Mouse (Mus musculus) intestine, embryonic 16.5 days (tissue): ENCODE results near the gene Mcm5. TPM values are rescaled to one million over a fixed set of nuclear protein-coding genes. Genes with fewer than 3 reads are reported as not detected.

ENCODE experiments used
- ATAC-seq: fragments of 200-750 bp; cut with Nextera tagmentation; 2 replicates; pipeline ENCODE4 v1.8.0; 2017; ENCODE audit warnings: moderate TSS enrichment, moderate library complexity
- H3K27ac ChIP-seq: fragments of 300-500 bp; sonication (generic); 2 replicates; pipeline ENCODE4 v1.5.1; 2014; ENCODE audit warnings: mild to moderate bottlenecking, low read length
- H3K27me3 ChIP-seq: fragments of 300-500 bp; sonication (generic); replicated peaks from 2 replicates; pipeline ENCODE4 v1.6.1; 2014; ENCODE audit warnings: low read length, control low read depth, mixed read lengths; ENCODE audit not compliant: control insufficient read depth, insufficient read depth
- H3K36me3 ChIP-seq: fragments of 300-500 bp; sonication (generic); 2 replicates; pipeline ENCODE4 v1.6.1; 2014; ENCODE audit warnings: low read length, control low read depth; ENCODE audit not compliant: control insufficient read depth, insufficient read depth
- H3K4me1 ChIP-seq: fragments of 300-500 bp; sonication (generic); 2 replicates; pipeline ENCODE4 v1.6.1; 2014; ENCODE audit warnings: low read length, control low read depth, mixed read lengths; ENCODE audit not compliant: control insufficient read depth, insufficient read depth
- H3K4me2 ChIP-seq: fragments of 300-500 bp; sonication (generic); 2 replicates; pipeline ENCODE4 v1.6.1; 2014; ENCODE audit warnings: low read depth, low read length, control low read depth
- H3K4me3 ChIP-seq: fragments of 300-500 bp; sonication (generic); 2 replicates; pipeline ENCODE4 v1.5.1; 2014; ENCODE audit warnings: mild to moderate bottlenecking, low read length
- H3K9ac ChIP-seq: fragments of 300-500 bp; sonication (generic); 2 replicates; pipeline ENCODE4 v1.6.1; 2014; ENCODE audit warnings: low read depth, low read length
- H3K9me3 ChIP-seq: fragments of 300-500 bp; sonication (generic); 2 replicates; pipeline ENCODE4 v1.6.1; 2016; ENCODE audit warnings: low read length, control low read depth; ENCODE audit not compliant: control insufficient read depth
- WGBS: fragments of 180-500 bp; shearing (Covaris S2); extraction: QIAGEN DNeasy Blood & Tissue Kit; methylation state at CpG from one replicate; pipeline ENCODE4 v1.1.7; 2014; 5-methylcytosine and 5-hydroxymethylcytosine counted together
- polyA plus RNA-seq: library from polyadenylated mRNA; unstranded; fragments of >200 nt; fragmentation: Nextera tagmentation; extraction: Ambion mirVana; gene quantifications from 2 replicates; pipeline ENCODE4 v1.2.1, GENCODE M21; 2015

The Mcm5 gene
- 99.5 and 120 TPM in 2 replicates for polyA plus RNA-seq

GRCm38 (mm10) chr8:75109236-75109967 lies at the start of gene Mcm5:
Mcm5 (plus strand) TSS chr8:75109569.
- no peaks in the 10 kb centered on the region for H3K9me3 ChIP-seq
- WGBS, result under 1% methylated on average over 59 of the region's 59 CpGs
- H3K27ac ChIP-seq, result peak within 1 kb of the TSS; percentile 79
- H3K27me3 ChIP-seq, result no peaks in the 10 kb centered on the region
- ATAC-seq, result peak; percentile 98
- H3K4me2 ChIP-seq, result peak within 1 kb of the TSS; percentile 71
- H3K4me3 ChIP-seq, result peak within 1 kb of the TSS; percentile 86
- peaks cover 8% of the 10 kb centered on the region for H3K4me1 ChIP-seq
- peaks cover 13% of the 10 kb centered on the region for H3K36me3 ChIP-seq
- peak within 1 kb of the TSS; percentile 79 for H3K9ac ChIP-seq

- no peak for ATAC-seq
- Histone ChIP-seq H3K27me3 (no peaks in the 10 kb centered on the region), H3K4me2 (no peak overlapping the region), H3K36me3 (no peaks in the 10 kb centered on the region), H3K4me1 (no peaks in the 10 kb centered on the region), H3K9me3 (no peaks in the 10 kb centered on the region), H3K27ac (no peak overlapping the region), H3K9ac (no peak overlapping the region), H3K4me3 (no peak overlapping the region)
- WGBS, result 77% methylated on average over 6 of the region's 6 CpGs
Observed at GRCm38 (mm10) chr8:75060022-75060421, 49.3 kb upstream of the Mcm5 start.

GRCm38 (mm10) chr8:75060815-75061214 lies 48.6 kb upstream of the Mcm5 start:
- Histone ChIP-seq H3K27ac (no peak overlapping the region), H3K4me2 (no peak overlapping the region), H3K27me3 (no peaks in the 10 kb centered on the region), H3K4me1 (no peaks in the 10 kb centered on the region), H3K9ac (no peak overlapping the region), H3K4me3 (no peak overlapping the region), H3K9me3 (no peaks in the 10 kb centered on the region), H3K36me3 (0 out of 2 replicates have a peak, but pooled peaks cover 2% of the 10 kb centered on the region)
- WGBS, result 81% methylated on average over 2 of the region's 2 CpGs
- no peak for ATAC-seq

GRCm38 (mm10) chr8:75063290-75063689 lies 46.1 kb upstream of the Mcm5 start:
- no peak overlapping the region for H3K4me3 ChIP-seq
- H3K36me3 ChIP-seq, result peaks cover 7% of the 10 kb centered on the region; the same call in 1 of the 2 replicates
- no peaks in the 10 kb centered on the region for H3K9me3 ChIP-seq
- no peak overlapping the region for H3K9ac ChIP-seq
- no peaks in the 10 kb centered on the region for H3K4me1 ChIP-seq
- no peak for ATAC-seq
- H3K27me3 ChIP-seq, result no peaks in the 10 kb centered on the region
- WGBS, result 78% methylated on average over 3 of the region's 3 CpGs
- H3K27ac ChIP-seq, result no peak overlapping the region
- no peak overlapping the region for H3K4me2 ChIP-seq

- Histone ChIP-seq H3K4me2 (no peak overlapping the region), H3K4me3 (no peak overlapping the region), H3K9me3 (no peaks in the 10 kb centered on the region), H3K27ac (no peak overlapping the region), H3K9ac (no peak overlapping the region), H3K4me1 (no peaks in the 10 kb centered on the region), H3K36me3 (peaks cover 7% of the 10 kb centered on the region; the same call in 1 of the 2 replicates), H3K27me3 (no peaks in the 10 kb centered on the region)
- no peak for ATAC-seq
- 87% methylated on average over 3 of the region's 3 CpGs for WGBS
Observed at GRCm38 (mm10) chr8:75064790-75065189, 44.6 kb upstream of the Mcm5 start.

- Histone ChIP-seq H3K9me3 (no peaks in the 10 kb centered on the region), H3K4me2 (no peak overlapping the region), H3K4me3 (no peak overlapping the region), H3K9ac (no peak overlapping the region), H3K36me3 (peaks cover 7% of the 10 kb centered on the region; the same call in 1 of the 2 replicates), H3K27me3 (no peaks in the 10 kb centered on the region), H3K4me1 (no peaks in the 10 kb centered on the region), H3K27ac (no peak overlapping the region)
- no peak for ATAC-seq
- 71% methylated on average over 6 of the region's 6 CpGs for WGBS
Observed at GRCm38 (mm10) chr8:75067287-75067686, 42.1 kb upstream of the Mcm5 start.

GRCm38 (mm10) chr8:75070297-75070696 lies 39.1 kb upstream of the Mcm5 start:
- no peak overlapping the region for H3K9ac ChIP-seq
- WGBS, result 74% methylated on average over 1 of the region's 1 CpGs
- 0 out of 2 replicates have a peak, but pooled peaks have one; percentile 6 for ATAC-seq
- peaks cover 7% of the 10 kb centered on the region; the same call in 1 of the 2 replicates for H3K36me3 ChIP-seq
- no peaks in the 10 kb centered on the region for H3K9me3 ChIP-seq
- H3K27me3 ChIP-seq, result no peaks in the 10 kb centered on the region
- H3K27ac ChIP-seq, result no peak overlapping the region
- no peak overlapping the region for H3K4me2 ChIP-seq
- no peak overlapping the region for H3K4me3 ChIP-seq
- no peaks in the 10 kb centered on the region for H3K4me1 ChIP-seq

GRCm38 (mm10) chr8:75071627-75072346 lies 37.6 kb upstream of the Mcm5 start:
- no peaks in the 10 kb centered on the region for H3K36me3 ChIP-seq
- no peaks in the 10 kb centered on the region for H3K4me1 ChIP-seq
- 28% methylated on average over 4 of the region's 4 CpGs for WGBS
- H3K9ac ChIP-seq, result no peak overlapping the region
- no peak overlapping the region for H3K4me2 ChIP-seq
- H3K9me3 ChIP-seq, result no peaks in the 10 kb centered on the region
- no peak overlapping the region for H3K4me3 ChIP-seq
- ATAC-seq, result peak; percentile 86
- no peaks in the 10 kb centered on the region for H3K27me3 ChIP-seq
- no peak overlapping the region for H3K27ac ChIP-seq

GRCm38 (mm10) chr8:75074876-75075275 lies 34.5 kb upstream of the Mcm5 start:
- H3K9me3 ChIP-seq, result no peaks in the 10 kb centered on the region
- no peak for ATAC-seq
- H3K4me2 ChIP-seq, result no peak overlapping the region
- H3K9ac ChIP-seq, result no peak overlapping the region
- H3K4me1 ChIP-seq, result no peaks in the 10 kb centered on the region
- H3K36me3 ChIP-seq, result no peaks in the 10 kb centered on the region
- H3K4me3 ChIP-seq, result no peak overlapping the region
- H3K27me3 ChIP-seq, result no peaks in the 10 kb centered on the region
- WGBS, result 83% methylated on average over 1 of the region's 1 CpGs
- no peak overlapping the region for H3K27ac ChIP-seq
